ENCODE assay signal across 8 mouse cellular contexts in genomic region chr13:102811129-102811832, GRCm38 (mm10).
A peak's percentile ranks its signal among the peaks of the same experiment; 100 is the strongest.
DNase-seq lines count a peak whose midpoint lies in the region; ATAC-seq and TF ChIP-seq lines count a peak whose summit lies in the region.

No protein-coding gene starts in this region.

- peak overlapping the region; percentile 42 for H3K4me3 ChIP-seq in lung, adult 2 months (replicated peaks; ENCODE audit: extremely low read depth, low read depth, low read length)

- TF ChIP-seq CTCF in lung, adult 2 months (IDR thresholded peaks at IDR 0.05; ENCODE audit: insufficient read depth, low read length): no peak

- peak; percentile 68 for ATAC-seq in frontal cortex, adult (ENCODE audit: low TSS enrichment)

- no peak for TF ChIP-seq POLR2A in lung, adult 2 months (IDR thresholded peaks at IDR 0.05; ENCODE audit: borderline replicate concordance, extremely low read depth, low read depth, low read length)

- DNase-seq in 3T3-L1 (ENCODE audit: low read depth, low spot score): peak; percentile 13
- DNase-seq in cerebellum, adult 8-10 months: peak; percentile 5
- peak; percentile 63 for DNase-seq in heart, postnatal 4 days
- DNase-seq in layer of hippocampus, adult 8-10 months (ENCODE audit: low spot score in 2 of 2): peak; percentile 25 to 31
- DNase-seq in lung, adult 2 months: peak; percentile 43
- peak; percentile 91 for DNase-seq in retina, postnatal 1 day
- DNase-seq in spleen, adult 12 weeks (ENCODE audit: low spot score): no peak

- H3K4me1 ChIP-seq in lung, adult 2 months (ENCODE audit: control insufficient read depth, insufficient read depth, low read length): no peaks in the 10 kb centered on the region

- 30% methylated on average over 15 of the region's 15 CpGs for WGBS in lung, adult 2 months
